Mouse (Mus musculus) midbrain, embryonic 15.5 days (tissue): ENCODE measurements around the gene Susd2. TPM values are rescaled to one million over a fixed set of nuclear protein-coding genes. Genes with fewer than 3 reads are reported as not detected.

Experiments used
- ATAC-seq: fragments of 200-750 bp; cut with Nextera tagmentation; replicated peaks from 2 replicates; pipeline ENCODE4 v1.8.0; 2017; ENCODE audit warnings: moderate TSS enrichment
- H3K27ac ChIP-seq: fragments of 300-500 bp; sonication (generic); 2 replicates; pipeline ENCODE4 v1.5.1; 2015; ENCODE audit warnings: mild to moderate bottlenecking, inconsistent platforms
- H3K27me3 ChIP-seq: fragments of 300-500 bp; sonication (generic); replicated peaks from 2 replicates; pipeline ENCODE4 v1.6.1; 2015; ENCODE audit warnings: inconsistent platforms
- H3K36me3 ChIP-seq: fragments of 300-500 bp; sonication (generic); replicated peaks from 2 replicates; pipeline ENCODE4 v1.6.1; 2015; ENCODE audit warnings: inconsistent platforms
- H3K4me1 ChIP-seq: fragments of 300-500 bp; sonication (generic); 2 replicates; pipeline ENCODE4 v1.6.1; 2015; ENCODE audit warnings: inconsistent platforms
- H3K4me2 ChIP-seq: fragments of 300-500 bp; sonication (generic); 2 replicates; pipeline ENCODE4 v1.6.1; 2015; ENCODE audit warnings: inconsistent platforms, mild to moderate bottlenecking, moderate library complexity
- H3K4me3 ChIP-seq: fragments of 300-500 bp; sonication (generic); 2 replicates; pipeline ENCODE4 v1.5.1; 2015; ENCODE audit warnings: mild to moderate bottlenecking, inconsistent platforms
- H3K9ac ChIP-seq: fragments of 300-500 bp; sonication (generic); 2 replicates; pipeline ENCODE4 v1.6.1; 2015; ENCODE audit warnings: mild to moderate bottlenecking, inconsistent platforms
- H3K9me3 ChIP-seq: fragments of 300-500 bp; sonication (generic); 2 replicates; pipeline ENCODE4 v1.6.1; 2016; ENCODE audit warnings: inconsistent platforms
- WGBS: fragments of 180-500 bp; shearing (Covaris S2); methylation state at CpG from one replicate; pipeline ENCODE4 v1.1.7; 2015; ENCODE audit warnings: mixed read lengths; 5-methylcytosine and 5-hydroxymethylcytosine counted together
- polyA plus RNA-seq: library from polyadenylated mRNA; unstranded; fragments of >200 nt; fragmentation: Nextera tagmentation; extraction: Ambion mirVana; gene quantifications from 2 replicates; pipeline ENCODE4 v1.2.1, GENCODE M21; 2015

Susd2 gene
- 3.0 and 4.1 TPM in 2 replicates for polyA plus RNA-seq

DNA sequence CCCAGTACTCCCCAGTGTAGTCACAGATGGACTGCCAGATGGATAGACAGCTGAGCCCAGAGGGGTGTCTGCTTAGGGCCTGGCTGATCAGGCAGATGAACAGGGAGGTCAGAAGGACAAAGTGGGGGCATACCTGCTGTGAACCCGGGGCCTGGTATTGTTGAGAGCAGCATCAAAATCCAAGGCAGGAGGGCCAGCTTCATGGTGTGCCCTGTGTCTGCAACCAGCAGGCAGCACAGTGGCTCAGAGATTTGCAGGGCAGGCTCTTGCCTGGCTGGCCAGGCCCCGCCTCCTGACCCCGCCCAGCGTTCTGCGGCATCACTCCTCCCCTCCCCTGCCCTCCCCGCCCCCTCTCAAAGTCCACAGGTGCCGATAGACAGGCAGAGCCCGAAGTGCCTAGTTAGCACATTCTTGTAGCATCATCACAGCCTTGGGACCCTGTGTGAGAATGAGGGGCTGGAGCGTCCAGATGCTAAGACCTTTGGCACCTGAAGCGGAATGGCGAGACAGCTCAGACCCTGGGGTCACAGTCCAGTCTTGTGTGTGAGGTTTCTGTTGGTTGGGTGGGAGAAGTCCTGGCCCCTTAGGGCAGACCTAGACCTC is at the start of gene Susd2:
Susd2 (minus strand) TSS at position 268 of the 603 bp plus-strand sequence.
- Histone ChIP-seq H3K4me3 (no peak within 1 kb of the TSS), H3K9me3 (no peaks in the 10 kb centered on the region), H3K27me3 (no peaks in the 10 kb centered on the region), H3K9ac (no peak within 1 kb of the TSS; the same call in 1 of the 2 replicates), H3K36me3 (peaks cover 3% of the 10 kb centered on the region; the same call in 1 of the 2 replicates), H3K27ac (no peak within 1 kb of the TSS), H3K4me2 (peak within 1 kb of the TSS; percentile 30), H3K4me1 (peaks cover 16% of the 10 kb centered on the region)
- WGBS = 7% methylated on average over 11 of the region's 11 CpGs
- peak; percentile 49 for ATAC-seq

DNA sequence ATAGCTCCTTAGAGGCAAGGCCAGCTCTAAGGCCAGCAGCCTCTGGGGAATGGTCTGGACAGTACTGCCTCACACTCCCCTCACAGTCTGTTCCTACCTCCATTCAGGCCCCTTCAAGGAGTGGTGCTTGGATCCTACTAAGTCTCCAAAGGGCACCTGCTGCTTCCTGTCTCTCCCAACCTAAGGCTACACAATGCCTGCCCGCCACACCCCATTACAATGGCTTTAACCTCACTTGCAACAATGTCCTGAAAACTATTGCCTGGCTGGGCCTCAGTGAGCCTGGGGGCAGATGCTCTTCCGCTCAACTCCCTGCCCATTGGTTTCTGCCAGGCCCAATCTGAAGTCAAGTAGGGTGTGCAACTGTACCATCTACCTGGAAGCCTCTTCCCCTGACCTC is 44.8 kb upstream of the Susd2 start:
- 89% methylated on average over 2 of the region's 2 CpGs for WGBS
- no peak overlapping the region for H3K4me2 ChIP-seq
- no peak overlapping the region for H3K27ac ChIP-seq
- H3K36me3 ChIP-seq = peaks cover 26% of the 10 kb centered on the region; the same call in 1 of the 2 replicates
- H3K9me3 ChIP-seq = no peaks in the 10 kb centered on the region
- H3K27me3 ChIP-seq = no peaks in the 10 kb centered on the region
- H3K4me1 ChIP-seq = peaks cover 16% of the 10 kb centered on the region
- H3K4me3 ChIP-seq = no peak overlapping the region
- no peak overlapping the region for H3K9ac ChIP-seq
- no peak for ATAC-seq

DNA sequence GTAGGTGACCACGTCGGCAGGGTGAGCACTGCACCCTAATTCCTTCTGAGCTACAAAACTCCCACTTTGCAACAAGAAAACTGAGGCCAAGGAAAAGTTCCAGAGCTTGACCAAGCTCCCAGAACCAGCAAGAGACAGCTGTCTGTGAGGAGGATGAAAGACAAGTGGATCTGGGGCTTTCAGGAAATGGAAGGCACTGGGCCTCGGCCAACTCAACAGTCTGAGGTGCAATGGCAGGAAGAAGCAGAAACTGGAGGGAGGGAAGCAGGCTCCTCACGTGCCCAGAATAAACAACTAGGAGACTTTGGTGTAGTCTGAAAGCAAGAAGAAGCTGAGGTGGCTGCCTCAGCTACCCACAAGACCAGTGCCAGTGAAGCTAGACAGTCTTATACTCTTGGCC is 42.9 kb upstream of the Susd2 start:
- Histone ChIP-seq H3K9ac (no peak overlapping the region), H3K4me3 (no peak overlapping the region), H3K36me3 (peaks cover 19% of the 10 kb centered on the region; the same call in 1 of the 2 replicates), H3K4me2 (no peak overlapping the region), H3K9me3 (no peaks in the 10 kb centered on the region), H3K27ac (no peak overlapping the region), H3K4me1 (peaks cover 22% of the 10 kb centered on the region), H3K27me3 (no peaks in the 10 kb centered on the region)
- 88% methylated on average over 4 of the region's 4 CpGs for WGBS
- ATAC-seq = no peak

DNA sequence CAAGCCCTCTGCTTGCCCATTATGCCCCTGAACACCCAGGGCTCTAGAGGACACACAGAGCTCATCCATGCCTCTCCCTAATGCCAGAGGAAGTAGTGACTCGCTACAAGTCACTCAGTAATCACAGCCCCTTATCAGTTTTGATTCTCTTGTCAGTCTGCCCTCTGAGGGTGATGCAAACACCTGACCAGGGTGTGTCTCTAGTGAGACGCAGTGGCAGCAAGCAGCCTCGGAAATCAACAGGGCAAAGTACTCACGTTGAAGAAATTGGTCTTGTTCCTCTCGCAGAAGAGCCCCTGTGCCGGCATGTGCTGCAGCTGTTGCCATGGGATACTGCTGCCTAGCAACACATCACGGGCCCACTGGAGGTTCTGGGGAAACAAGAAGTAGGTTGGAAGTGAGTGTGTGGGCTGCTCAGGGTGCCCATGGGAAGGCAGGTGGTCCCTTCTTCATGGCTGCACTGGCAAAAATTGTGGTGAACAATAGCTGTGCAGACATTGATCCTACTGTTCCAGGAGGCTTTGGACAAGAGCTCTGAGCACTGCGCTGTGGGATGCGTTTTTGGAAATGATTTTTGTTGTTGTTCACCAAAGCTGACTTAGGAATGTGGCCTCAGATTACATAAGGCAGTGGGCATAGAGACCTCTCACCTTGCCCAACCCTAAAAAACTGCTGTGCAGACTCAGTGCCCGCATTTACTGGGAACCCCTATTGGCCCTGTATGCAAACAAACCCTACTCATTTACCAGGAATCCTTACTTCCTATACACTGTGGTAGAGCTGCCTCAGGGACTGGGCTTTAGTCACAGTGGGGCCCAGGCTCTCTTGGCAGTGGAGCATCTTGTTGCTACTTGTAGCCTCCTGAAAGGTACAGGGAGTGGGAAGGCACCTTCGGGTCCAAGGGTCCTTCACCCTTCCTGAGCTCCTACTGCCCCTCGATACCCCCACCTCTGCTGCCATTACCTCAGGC is 40.5 kb upstream of the Susd2 start:
- Histone ChIP-seq H3K4me3 (no peak overlapping the region), H3K4me2 (no peak overlapping the region; the same call in 1 of the 2 replicates), H3K9ac (no peak overlapping the region; the same call in 1 of the 2 replicates), H3K9me3 (no peaks in the 10 kb centered on the region), H3K27me3 (no peaks in the 10 kb centered on the region), H3K36me3 (0 out of 2 replicates have a peak, but pooled peaks cover 5% of the 10 kb centered on the region), H3K27ac (peak overlapping the region; percentile 78), H3K4me1 (peaks cover 22% of the 10 kb centered on the region)
- WGBS = 42% methylated on average over 12 of the region's 12 CpGs
- ATAC-seq = peak; percentile 95

DNA sequence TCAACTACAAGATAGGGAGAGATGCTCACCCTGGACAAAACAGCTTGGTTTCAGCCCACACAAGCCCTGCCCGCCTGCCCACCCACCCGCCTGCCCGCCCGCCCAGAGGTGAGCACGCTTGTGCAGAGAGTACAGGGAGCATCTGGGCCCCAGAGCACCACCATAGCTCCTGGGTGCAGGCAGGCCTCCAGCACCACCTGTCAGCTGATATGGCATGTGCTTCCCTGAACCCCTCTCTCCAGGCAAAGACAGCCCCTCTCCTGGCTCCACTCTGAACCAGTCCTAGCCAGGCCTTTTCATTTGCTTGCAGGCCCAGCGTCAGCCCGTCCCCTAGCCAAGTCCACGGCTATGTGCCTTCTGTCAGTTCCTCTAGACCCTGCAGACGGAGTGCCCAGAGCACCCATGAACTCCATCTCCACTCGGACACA is 36.8 kb upstream of the Susd2 start:
- Histone ChIP-seq H3K4me2 (no peak overlapping the region), H3K36me3 (no peaks in the 10 kb centered on the region), H3K27ac (no peak overlapping the region), H3K4me1 (peaks cover 22% of the 10 kb centered on the region), H3K9ac (no peak overlapping the region), H3K4me3 (no peak overlapping the region), H3K27me3 (no peaks in the 10 kb centered on the region), H3K9me3 (no peaks in the 10 kb centered on the region)
- 89% methylated on average over 10 of the region's 10 CpGs for WGBS
- no peak for ATAC-seq

DNA sequence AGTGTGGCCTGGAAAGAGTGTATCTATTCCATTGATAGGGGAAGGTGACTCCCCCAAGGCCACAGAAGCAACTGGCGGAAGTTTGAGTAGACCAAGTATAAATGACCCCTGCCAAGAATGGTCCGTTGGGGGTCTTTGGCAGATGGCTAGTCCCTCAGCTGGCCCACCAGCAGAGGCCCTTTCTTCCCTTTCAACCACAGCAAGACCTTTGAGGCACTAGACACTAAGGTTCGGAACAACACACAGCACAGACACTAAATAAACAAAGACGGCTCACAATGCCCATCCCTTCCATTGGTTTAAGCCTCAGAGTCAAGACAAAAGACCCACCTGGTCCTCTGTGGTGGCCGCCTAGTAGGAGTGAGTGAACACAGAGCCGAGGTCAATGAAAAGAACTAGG is 35.4 kb upstream of the Susd2 start:
- no peaks in the 10 kb centered on the region for H3K27me3 ChIP-seq
- H3K4me2 ChIP-seq = no peak overlapping the region
- H3K27ac ChIP-seq = no peak overlapping the region
- WGBS = 75% methylated on average over 6 of the region's 6 CpGs
- H3K4me1 ChIP-seq = peaks cover 12% of the 10 kb centered on the region
- no peaks in the 10 kb centered on the region for H3K9me3 ChIP-seq
- no peak overlapping the region for H3K9ac ChIP-seq
- H3K36me3 ChIP-seq = no peaks in the 10 kb centered on the region
- ATAC-seq = no peak
- H3K4me3 ChIP-seq = no peak overlapping the region

DNA sequence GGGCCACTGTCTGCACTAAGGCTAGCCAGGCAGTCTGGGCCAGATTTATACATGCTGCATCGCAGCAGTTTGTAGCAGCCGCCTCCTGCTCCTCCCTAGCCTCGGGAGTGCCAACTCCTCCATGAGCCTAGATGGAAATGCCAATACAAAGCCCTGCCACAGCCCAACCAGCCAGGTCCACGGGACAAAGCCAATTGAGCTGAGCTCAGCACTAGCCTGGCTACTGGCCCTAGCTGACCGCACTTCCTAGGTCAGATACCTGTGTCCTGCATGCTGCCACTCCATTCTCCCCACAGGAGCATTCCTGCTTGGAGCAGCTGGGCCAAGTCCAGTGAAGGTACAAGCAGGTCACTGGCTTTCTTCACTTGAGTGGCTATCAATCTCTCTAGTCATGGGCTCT is 34.2 kb upstream of the Susd2 start:
- H3K4me1 ChIP-seq = no peaks in the 10 kb centered on the region
- H3K36me3 ChIP-seq = no peaks in the 10 kb centered on the region
- no peak overlapping the region for H3K4me2 ChIP-seq
- H3K27ac ChIP-seq = no peak overlapping the region
- no peak overlapping the region for H3K9ac ChIP-seq
- no peak for ATAC-seq
- H3K4me3 ChIP-seq = no peak overlapping the region
- 90% methylated on average over 5 of the region's 5 CpGs for WGBS
- no peaks in the 10 kb centered on the region for H3K9me3 ChIP-seq
- no peaks in the 10 kb centered on the region for H3K27me3 ChIP-seq

DNA sequence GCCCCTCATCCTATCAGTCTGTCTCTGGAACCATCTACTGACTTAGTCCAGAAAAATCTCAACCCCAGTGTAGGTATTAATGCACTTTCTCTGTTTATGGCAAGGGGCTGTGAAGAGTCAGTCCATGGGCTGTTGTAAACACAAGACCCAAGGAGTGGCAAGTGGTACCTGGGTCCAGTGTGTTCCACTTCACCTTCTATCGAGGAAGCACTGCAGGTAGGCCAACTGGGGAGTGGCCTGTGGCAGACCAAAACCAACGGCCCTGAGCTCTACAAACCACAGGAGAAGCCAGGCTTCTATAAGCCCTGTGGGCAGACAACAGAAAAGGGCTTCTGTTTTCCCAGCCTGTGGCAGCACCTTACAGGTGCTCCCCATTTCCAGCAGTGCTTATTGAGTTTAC is 33.8 kb upstream of the Susd2 start:
- WGBS = 91% methylated on average over 2 of the region's 2 CpGs

DNA sequence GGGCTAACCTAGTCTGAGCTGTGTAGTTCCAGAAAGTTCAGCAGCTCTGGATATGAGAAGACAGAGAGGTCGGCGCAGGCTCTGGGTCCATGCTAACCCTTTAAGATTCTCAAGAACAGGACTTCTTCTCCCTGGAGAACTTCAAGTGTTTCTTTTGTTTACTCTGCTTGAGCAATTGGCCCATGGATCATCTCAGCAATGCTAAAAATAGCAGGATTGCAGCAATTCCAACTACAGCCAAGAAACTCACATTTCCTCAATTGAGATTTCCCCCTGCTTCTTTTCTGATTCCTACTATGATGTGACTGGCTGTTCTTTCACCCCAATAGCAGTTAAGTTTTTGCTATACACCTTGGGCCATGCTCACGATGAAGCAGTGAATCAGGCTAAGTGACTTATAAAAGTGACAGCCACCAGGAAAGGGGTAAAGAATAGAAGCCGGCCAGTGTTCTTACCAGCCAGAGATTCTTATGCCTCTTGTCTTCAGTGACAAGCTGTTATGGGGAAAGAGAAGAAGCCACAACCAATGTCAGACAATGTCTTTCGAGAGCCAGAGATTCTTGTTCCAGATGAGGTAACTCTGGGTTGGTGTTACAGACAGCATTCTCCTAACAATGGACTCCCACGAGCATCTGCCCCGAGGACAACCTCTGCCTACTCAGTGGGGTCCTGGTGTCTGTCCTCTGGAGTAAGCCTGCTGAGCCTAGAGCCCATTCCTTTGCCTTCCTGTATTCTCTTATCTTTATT is 33.2 kb upstream of the Susd2 start:
- 90% methylated on average over 7 of the region's 7 CpGs for WGBS

More for the DNA sequence above, 33.8 kb upstream of the Susd2 start:
- no peak for ATAC-seq
- Histone ChIP-seq H3K4me3 (no peak overlapping the region), H3K9me3 (no peaks in the 10 kb centered on the region), H3K4me1 (no peaks in the 10 kb centered on the region), H3K9ac (no peak overlapping the region), H3K27me3 (no peaks in the 10 kb centered on the region), H3K36me3 (no peaks in the 10 kb centered on the region), H3K27ac (no peak overlapping the region), H3K4me2 (no peak overlapping the region)

DNA sequence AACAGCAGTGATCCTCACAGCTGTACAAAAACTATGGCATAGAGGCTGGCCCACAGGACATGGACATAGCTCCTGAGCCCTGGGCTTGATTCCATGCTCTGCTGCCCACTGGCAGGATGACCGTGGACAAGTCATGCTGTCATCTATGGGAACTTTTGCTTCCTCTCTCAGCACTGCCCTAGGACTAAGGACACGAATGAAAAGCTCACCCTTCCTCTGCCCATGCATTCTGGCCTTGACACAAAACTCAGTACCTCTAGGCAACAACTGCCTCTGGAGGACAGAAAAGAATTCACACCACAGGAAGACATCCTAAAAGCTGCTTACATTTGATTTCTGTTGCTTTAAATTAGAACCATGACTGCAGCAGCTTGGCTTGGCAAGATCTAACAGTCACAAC is 32.5 kb upstream of the Susd2 start:
- Histone ChIP-seq H3K4me3 (no peak overlapping the region), H3K27ac (no peak overlapping the region), H3K36me3 (no peaks in the 10 kb centered on the region), H3K9me3 (no peaks in the 10 kb centered on the region), H3K9ac (no peak overlapping the region), H3K4me1 (no peaks in the 10 kb centered on the region), H3K4me2 (no peak overlapping the region), H3K27me3 (no peaks in the 10 kb centered on the region)
- 94% methylated on average over 2 of the region's 2 CpGs for WGBS
- ATAC-seq = no peak

More for the DNA sequence above, 33.2 kb upstream of the Susd2 start:
- H3K4me2 ChIP-seq = no peak overlapping the region
- ATAC-seq = no peak
- no peaks in the 10 kb centered on the region for H3K36me3 ChIP-seq
- no peaks in the 10 kb centered on the region for H3K27me3 ChIP-seq
- H3K9ac ChIP-seq = no peak overlapping the region
- H3K4me3 ChIP-seq = no peak overlapping the region
- no peak overlapping the region for H3K27ac ChIP-seq
- H3K9me3 ChIP-seq = no peaks in the 10 kb centered on the region
- no peaks in the 10 kb centered on the region for H3K4me1 ChIP-seq

DNA sequence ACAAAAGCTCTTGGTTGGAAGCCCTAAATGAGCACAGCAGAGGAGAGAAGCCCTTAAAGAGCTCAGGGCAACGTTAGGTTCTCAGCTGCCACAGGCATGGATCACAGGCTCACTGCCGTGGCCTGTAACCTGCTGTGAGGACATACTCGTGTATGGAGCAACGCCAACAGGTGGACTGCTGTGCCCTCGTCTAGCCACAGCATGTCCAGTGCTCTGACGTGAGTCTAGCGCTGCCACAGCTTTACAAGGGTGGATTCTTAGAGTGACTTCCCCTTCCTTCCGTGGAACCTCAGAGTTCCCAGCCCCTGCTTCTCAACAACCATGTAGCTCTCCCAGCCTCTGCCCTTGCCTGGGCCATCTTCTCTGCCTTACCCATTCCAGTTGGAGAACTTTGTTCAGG is 31.8 kb upstream of the Susd2 start:
- H3K4me1 ChIP-seq = no peaks in the 10 kb centered on the region
- H3K9ac ChIP-seq = no peak overlapping the region
- WGBS = 79% methylated on average over 8 of the region's 8 CpGs
- no peak overlapping the region for H3K27ac ChIP-seq
- H3K36me3 ChIP-seq = no peaks in the 10 kb centered on the region
- H3K4me2 ChIP-seq = no peak overlapping the region
- no peaks in the 10 kb centered on the region for H3K9me3 ChIP-seq
- H3K4me3 ChIP-seq = no peak overlapping the region
- no peaks in the 10 kb centered on the region for H3K27me3 ChIP-seq
- ATAC-seq = no peak

DNA sequence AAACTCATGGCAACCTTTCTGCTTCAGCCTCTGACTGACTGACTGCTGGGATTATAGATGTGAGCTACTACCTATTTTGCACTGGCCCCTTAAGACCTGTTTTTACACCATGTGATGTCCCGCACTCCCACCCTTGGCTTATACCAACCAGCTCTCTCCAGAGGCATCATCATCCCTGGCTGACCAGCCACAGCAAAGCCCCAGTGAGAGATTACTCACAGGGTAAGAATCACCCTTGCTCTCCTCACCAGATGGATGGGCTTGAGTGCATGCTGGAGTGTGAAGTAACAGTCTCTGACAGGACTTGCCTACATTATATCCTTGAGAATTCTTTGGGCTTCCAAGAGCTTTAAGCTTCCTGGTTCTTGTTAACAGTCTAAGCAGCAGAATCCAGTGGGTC is 26.1 kb upstream of the Susd2 start:
- H3K27ac ChIP-seq = no peak overlapping the region
- no peak overlapping the region for H3K4me3 ChIP-seq
- H3K4me2 ChIP-seq = no peak overlapping the region
- H3K36me3 ChIP-seq = no peaks in the 10 kb centered on the region
- no peak for ATAC-seq
- peaks cover 23% of the 10 kb centered on the region for H3K4me1 ChIP-seq
- H3K9ac ChIP-seq = no peak overlapping the region
- H3K9me3 ChIP-seq = no peaks in the 10 kb centered on the region
- H3K27me3 ChIP-seq = peaks cover 11% of the 10 kb centered on the region
- WGBS = 90% methylated on average over 1 of the region's 1 CpGs
